Mouse (Mus musculus) brain, adult 2 months (tissue): ENCODE data around the gene Upp1.
"Not testable (repeated sequence)": the region's sequence is repeated elsewhere in the genome, so short reads cannot be mapped to it uniquely, and the experiment has no call there.

Source experiments
- DNase-seq: peaks from one replicate; pipeline ENCODE4 v3.0.0; 2011; ENCODE audit warnings: low read depth, low spot score

Gene Upp1

DNA sequence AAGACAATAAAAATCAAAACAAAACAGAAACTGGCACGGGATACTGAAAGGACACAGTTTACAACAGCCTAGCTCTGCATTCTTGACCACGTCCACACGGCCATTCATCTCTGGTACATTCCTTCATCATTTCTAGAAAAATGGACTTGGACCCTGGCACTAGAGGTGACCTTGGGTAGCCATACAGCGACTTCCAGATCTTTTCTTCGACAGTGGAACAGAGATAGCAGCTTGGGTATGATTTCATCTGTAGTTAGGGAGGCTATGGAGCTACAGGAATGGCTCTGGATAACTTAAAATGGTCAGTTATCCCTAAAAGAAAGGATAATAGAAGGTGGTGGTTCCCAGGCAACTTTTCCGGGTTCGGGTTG, at the start of gene Upp1:
Upp1 (plus strand) TSS at position 54 of the 371 bp plus-strand sequence.
- DNase-seq = no peak

- no peak for DNase-seq
Measured at GRCm38 (mm10) chr11:9076444-9076843, 41.5 kb upstream of the Upp1 start.

DNA sequence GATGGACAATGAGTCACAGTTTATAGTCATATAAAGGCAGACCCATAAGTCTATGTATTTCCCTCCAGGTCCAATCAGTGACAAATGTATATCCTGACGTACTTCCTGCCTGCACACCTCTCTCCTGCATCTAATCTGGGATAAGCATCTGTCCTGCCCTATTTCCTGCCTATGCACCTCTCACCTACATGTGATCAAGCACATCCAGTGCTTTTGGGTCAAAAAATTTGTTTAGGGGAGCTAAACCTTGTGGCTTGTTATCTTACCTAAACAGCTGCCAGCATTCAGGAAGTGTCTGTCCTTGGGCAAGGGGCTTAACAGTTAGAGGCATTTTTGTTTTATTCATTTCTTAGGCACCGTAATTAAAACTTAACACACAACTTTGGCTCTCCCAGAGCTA, 4.7 kb upstream of the Upp1 start:
- no peak for DNase-seq

GRCm38 (mm10) chr11:9115367-9116120, 2.4 kb upstream of the Upp1 start:
- DNase-seq = no peak

DNA sequence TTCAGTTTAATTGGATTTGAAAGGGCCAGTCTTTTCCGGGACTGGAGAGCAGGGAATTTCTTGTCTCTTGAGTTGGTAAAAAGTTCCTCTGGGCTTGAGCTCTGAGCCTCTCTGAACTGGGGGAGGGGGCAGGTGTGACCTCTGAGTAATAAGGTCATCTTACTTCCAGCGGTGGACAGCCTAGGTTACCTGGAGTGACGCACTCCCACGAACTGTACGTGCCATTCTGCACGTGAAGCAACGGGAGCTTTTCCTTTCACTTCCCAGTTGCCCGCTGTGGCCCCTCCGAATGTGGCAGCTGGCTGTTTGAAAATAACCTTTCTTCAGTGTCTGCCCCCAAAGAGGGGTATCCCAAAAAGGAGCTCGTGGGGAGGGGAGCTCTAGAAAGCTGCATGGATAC, 1.8 kb upstream of the Upp1 start:
- no peak for DNase-seq

- DNase-seq = no peak
Measured at GRCm38 (mm10) chr11:9116916-9117315, 987 bp upstream of the Upp1 start.

- peak; percentile 43 for DNase-seq
Measured at GRCm38 (mm10) chr11:9117358-9118049, 399 bp upstream of the Upp1 start.

DNA sequence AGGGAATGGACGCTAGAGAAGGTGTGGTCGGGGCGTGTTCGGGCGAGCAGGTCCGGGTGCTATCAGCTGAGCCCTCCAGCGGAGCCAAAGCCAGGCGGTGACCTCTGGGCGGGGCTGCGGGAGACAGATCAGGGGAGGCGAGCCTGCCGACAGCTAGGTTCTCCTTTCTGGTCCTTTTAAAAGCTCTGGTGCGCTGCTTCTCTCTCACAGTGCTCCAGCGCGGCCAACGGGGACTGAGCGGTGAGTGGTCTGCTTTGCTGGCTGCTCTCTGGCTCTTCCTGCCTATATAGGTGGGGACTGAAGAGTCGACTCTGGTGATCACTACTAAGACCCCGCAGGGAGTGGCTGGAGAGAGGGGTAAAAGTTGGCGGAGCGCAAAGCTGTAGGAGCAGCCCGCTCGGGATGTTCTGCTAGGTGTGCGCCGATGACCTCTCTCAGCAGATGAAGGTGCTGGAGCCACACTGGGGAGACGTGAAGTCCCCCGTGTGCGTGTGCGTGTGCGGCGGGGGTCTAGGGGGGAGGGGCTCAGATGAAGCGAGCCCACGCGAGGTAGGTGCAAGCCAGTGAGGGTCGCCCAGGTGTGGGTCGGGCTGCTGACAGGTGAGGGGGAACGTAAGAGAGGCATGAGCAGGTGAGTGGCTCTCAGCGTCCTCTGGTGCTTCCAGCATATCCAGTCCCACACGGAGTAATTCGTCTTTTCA, 668 bp downstream of the Upp1 start:
- DNase-seq = no peak

DNA sequence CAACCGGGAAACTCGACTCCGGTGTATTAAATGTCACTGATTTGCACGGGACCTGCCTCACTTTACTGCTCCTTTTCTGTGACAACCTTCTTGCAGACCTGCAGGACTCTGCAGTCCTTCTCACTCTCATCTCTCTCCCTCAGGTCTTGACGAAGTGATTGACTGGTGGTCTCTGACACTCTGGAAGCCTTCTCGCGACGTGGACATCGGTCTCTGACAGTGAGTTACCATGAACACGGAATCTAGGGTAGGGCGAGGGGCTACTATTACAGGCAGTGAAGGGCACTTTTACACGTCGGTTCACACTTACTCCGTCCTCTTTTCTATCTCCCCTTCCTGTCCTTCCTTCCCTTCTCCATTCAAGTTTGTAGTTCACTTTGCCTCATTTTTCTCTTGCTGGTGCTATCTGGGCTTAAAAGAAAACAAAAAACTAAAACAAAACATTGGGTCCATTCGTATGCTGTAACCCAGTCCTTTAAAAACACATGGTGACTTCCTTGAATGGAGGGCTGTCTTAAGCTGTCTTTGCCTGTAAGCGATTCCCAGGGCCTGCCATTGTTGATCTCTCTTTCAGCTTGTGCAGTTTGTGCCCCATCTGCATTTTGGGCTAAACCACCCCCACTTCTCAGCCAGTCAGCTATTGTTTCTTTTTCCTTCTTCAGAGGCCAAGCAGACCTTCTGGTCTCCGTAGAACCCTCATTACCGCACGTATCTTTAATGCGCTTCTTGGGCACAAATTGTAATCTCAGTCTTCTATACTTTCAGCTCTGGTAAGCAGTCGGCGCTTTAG, 1.5 kb downstream of the Upp1 start:
- no peak for DNase-seq

DNA sequence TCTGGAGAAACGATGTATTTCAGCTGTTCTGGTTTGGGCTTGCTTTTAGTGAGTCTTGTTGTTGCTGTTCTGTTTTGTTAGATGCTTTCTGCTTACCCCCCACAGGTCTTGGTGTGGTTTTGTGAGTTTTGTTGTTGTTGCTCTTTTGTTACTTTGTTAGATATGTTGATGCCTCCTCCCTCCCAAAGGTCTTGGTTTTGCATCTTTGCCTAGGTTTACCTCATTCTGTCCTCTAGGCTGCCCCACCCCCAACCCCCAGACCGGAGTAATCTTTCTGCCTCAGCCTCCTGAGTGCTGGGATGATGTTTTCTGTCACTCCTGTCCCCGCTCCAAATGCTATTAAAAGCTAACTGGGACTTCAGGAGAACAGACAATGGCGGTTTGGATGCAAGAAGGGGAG, 4.4 kb downstream of the Upp1 start:
- DNase-seq = no peak

DNA sequence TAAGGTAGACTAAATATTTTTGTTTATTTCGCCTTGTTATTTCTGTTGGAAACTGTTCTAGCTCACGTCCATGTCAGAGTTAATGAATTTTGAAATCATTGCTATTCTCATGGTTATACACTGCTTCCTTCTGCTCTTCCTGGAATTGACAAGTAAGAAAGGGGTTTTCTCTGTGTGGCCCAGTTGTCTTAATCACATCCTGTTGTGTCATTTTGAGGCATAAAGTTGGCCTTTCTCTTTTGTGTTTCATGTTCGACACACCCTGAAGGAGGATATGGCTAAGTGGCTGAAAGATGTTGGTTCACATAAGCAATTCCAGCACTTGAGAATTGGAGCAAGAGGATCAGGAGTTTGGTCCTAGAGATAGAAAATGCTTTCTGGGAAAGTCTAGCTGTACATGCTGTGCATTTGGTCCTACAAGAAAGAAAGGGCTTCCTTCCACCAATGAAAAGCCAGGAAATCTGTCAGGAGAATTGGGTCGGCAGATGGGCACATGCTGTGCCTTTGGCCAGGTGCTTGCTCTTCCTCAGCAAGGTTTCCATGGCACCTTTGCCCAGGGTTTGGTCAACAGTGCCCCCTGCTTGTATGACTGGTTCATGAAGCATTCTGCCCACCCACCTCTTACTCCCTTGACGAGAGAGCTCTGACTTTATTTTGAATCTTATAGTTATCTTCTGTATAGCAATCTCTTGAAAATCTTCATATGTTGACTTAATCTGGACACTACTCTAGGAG, 8.6 kb downstream of the Upp1 start:
- peak; percentile 47 for DNase-seq

GRCm38 (mm10) chr11:9128110-9128509, 10.2 kb downstream of the Upp1 start:
- peak; percentile 83 for DNase-seq

DNA sequence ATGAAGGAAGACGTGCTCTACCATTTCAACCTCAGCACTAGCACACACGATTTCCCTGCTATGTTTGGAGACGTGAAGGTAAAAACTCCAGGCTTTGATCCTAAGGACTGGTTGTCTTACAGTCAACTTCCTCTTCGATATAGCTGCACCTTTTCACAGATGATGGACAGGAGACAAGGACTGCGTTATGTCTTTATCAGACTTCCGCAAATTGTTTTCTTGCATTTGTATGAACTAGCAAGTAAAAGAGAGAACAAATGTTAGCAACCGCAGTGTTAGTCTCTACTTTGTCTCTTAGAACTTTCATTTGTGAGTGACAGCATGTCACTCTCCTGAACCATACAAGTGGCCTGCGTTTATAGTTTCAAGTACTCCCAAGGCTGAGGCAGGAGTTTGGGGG, 11.6 kb downstream of the Upp1 start:
- DNase-seq = no peak

- DNase-seq = peak; percentile 24
Measured at GRCm38 (mm10) chr11:9131688-9132087, 13.8 kb downstream of the Upp1 start.

GRCm38 (mm10) chr11:9135589-9136246, 17.8 kb downstream of the Upp1 start:
- no peak for DNase-seq

- DNase-seq = peak; percentile 83
Measured at GRCm38 (mm10) chr11:9136471-9136870, 18.6 kb downstream of the Upp1 start.

DNA sequence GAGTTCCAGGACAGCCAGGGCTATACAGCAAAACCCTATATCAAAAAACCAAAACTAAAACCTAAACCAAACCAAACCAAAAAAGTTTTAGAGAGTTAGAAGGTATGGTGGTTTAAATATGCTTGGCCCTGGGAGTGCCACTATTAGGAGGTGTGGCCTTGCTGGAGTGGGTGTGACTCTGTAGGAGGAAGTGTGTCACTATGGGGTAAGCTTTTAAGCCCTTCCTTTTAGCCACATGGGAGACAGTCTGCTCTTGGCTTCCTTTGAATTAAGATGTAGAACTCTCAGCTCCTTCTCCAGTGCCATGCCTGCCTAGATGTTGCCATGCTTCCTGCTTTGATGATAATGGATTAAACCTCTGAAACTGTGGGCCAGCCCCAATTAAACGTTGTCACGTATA, 27.2 kb downstream of the Upp1 start:
- no peak for DNase-seq

GRCm38 (mm10) chr11:9146115-9146514, 28.2 kb downstream of the Upp1 start:
- DNase-seq = no peak

GRCm38 (mm10) chr11:9146683-9147082, 28.8 kb downstream of the Upp1 start:
- DNase-seq = no peak

GRCm38 (mm10) chr11:9148206-9148605, 30.3 kb downstream of the Upp1 start:
- no peak for DNase-seq

DNA sequence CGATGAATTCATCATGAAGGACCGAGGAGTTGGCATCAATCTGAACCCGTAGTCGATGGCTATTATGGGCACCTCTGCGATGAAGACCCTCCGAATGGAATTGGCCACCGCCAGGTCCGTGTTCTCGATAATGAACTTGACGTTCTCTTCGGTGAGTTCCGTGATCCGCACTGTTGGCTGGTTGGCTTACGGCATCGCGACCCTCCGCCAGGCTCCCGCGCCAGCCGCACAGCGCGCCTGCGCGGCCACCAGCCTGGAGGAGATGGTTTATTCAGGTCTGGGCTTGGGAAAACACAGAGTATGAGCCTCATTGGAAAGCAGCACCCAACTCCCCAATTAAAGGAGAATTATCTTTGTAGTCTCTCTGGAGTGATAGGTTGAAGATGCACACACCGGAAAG, 32.5 kb downstream of the Upp1 start:
- not testable (repeated sequence) for DNase-seq
